Mouse (Mus musculus): Measurements from ENCODE around the gene St6galnac1. TPM values are rescaled to one million over a fixed set of nuclear protein-coding genes. Genes with fewer than 3 reads are reported as not detected.

The St6galnac1 gene
- polyA plus RNA-seq, 1 experiment from 2014 or later: not detected

DNA sequence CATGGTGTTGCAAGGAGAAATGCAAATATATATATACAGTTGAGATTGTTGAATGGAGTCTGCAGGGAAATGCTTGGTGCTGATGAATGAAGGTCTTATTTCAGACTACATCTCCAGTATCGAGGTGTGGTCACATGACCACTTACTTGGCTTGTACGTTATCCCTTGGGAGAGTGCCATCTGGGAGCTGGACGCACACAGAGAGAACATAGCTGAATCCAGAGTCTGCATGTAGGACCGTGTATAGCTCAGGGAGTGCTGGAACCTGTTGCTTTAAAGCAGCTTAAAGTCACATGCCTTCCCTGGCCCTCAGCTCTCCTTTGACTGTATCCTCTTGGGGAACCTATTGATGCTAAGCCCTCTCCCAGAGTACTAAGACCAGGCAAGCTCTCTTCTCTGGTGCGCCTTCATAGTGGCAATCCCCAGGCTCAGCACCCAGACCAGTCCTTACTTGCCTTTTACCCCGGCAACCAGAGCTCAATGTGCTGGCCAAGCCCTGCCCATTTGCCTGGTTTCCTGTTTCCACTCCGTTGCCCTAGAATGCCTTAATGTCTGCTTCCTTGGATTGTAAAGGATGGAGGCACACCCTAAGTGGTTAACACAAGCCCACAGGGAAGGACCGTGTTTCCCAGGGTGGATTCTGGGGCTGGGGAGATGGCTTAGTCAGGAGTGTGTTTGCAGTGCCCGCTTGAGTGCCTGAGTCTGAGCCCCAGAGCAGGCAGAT is 53.6 kb downstream of the St6galnac1 start:
- no peak overlapping the region for H3K4me2 ChIP-seq
- 0 out of 2 replicates have a peak, but pooled peaks cover 4% of the 10 kb centered on the region for H3K9me3 ChIP-seq (replicated peaks)
- peaks cover 9% of the 10 kb centered on the region; the same call in 1 of the 2 replicates for H3K27me3 ChIP-seq (replicated peaks)
- ATAC-seq: no peak
- H3K36me3 ChIP-seq: no peaks in the 10 kb centered on the region
- H3K9ac ChIP-seq: no peak overlapping the region
- no peak overlapping the region for H3K27ac ChIP-seq
- H3K4me3 ChIP-seq: no peak overlapping the region
- WGBS (ENCODE audit: insufficient replicate concordance): 56% methylated on average over 9 of the region's 9 CpGs
- H3K4me1 ChIP-seq: no peaks in the 10 kb centered on the region

DNA sequence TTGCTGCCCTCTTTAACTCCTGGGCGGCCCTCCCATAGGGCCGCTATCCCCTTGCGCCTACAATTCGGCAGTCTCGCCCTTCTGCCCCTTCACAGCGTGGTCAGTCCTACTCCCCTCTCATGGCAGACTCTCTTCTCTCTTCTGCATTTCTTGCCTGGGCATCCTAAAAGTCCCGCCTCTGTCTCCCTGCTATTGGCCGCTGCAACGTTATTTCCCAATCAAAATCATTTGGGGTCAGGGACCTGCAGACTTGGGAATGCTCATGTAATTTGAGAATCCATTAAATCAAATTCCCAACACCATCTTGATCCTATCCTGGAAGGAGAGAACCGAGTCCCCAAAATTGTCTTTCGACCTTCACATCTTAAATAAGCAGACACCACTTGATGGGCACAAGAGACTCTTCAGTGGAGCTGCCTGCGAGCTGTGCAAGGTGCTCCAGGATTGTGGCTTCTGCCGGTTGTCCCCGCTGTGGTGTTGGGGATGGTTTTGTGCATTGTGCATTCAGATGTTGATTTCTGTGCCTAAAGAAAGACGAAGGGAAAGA is 54.9 kb downstream of the St6galnac1 start:
- H3K27ac ChIP-seq: no peak overlapping the region
- H3K4me2 ChIP-seq: no peak overlapping the region
- no peak overlapping the region for H3K4me3 ChIP-seq
- no peak for ATAC-seq
- H3K9ac ChIP-seq: no peak overlapping the region
- 0 out of 2 replicates have a peak, but pooled peaks cover 4% of the 10 kb centered on the region for H3K9me3 ChIP-seq (replicated peaks)
- peaks cover 7% of the 10 kb centered on the region; the same call in 1 of the 2 replicates for H3K27me3 ChIP-seq (replicated peaks)
- no peaks in the 10 kb centered on the region for H3K36me3 ChIP-seq
- 72% methylated on average over 15 of the region's 15 CpGs for WGBS (ENCODE audit: insufficient replicate concordance)
- H3K4me1 ChIP-seq: no peaks in the 10 kb centered on the region

Other genes starting within 250 kb of the St6galnac1 start
- gene Sphk1, start 244.6 kb downstream of the St6galnac1 start, polyA plus RNA-seq (2016; fragmentation: Nextera tagmentation; extraction: Ambion mirVana): 26.9 and 28.0 TPM in 2 replicates
- 40.0 and 40.2 TPM in 2 replicates for gene Ube2o, start 194.1 kb downstream of the St6galnac1 start, polyA plus RNA-seq (2016; fragmentation: Nextera tagmentation; extraction: Ambion mirVana)
- not detected in 2 replicates for gene Aanat, start 189.1 kb downstream of the St6galnac1 start, polyA plus RNA-seq (2016; fragmentation: Nextera tagmentation; extraction: Ambion mirVana)
- gene Rhbdf2, start 148.5 kb downstream of the St6galnac1 start, polyA plus RNA-seq (2016; fragmentation: Nextera tagmentation; extraction: Ambion mirVana): 8.0 and 8.5 TPM in 2 replicates
- gene Prcd, start 122.0 kb downstream of the St6galnac1 start, polyA plus RNA-seq (2016; fragmentation: Nextera tagmentation; extraction: Ambion mirVana): 0.19 and 0.41 TPM in 2 replicates
- 0.83 and 1.2 TPM in 2 replicates for gene Cygb, start 121.2 kb downstream of the St6galnac1 start, polyA plus RNA-seq (2016; fragmentation: Nextera tagmentation; extraction: Ambion mirVana)
- 6.9 and 7.2 TPM in 2 replicates for gene Mxra7, start 52.5 kb upstream of the St6galnac1 start, polyA plus RNA-seq (2016; fragmentation: Nextera tagmentation; extraction: Ambion mirVana)
- gene Mettl23, start 67.8 kb upstream of the St6galnac1 start, polyA plus RNA-seq (2016; fragmentation: Nextera tagmentation; extraction: Ambion mirVana): 47.6 and 49.5 TPM in 2 replicates
- gene Jmjd6, start 67.9 kb upstream of the St6galnac1 start, polyA plus RNA-seq (2016; fragmentation: Nextera tagmentation; extraction: Ambion mirVana): 58.2 and 61.6 TPM in 2 replicates
- 13.6 and 15.0 TPM in 2 replicates for gene Mfsd11, start 76.9 kb upstream of the St6galnac1 start, polyA plus RNA-seq (2016; fragmentation: Nextera tagmentation; extraction: Ambion mirVana)
- 801 and 808 TPM in 2 replicates for gene Srsf2, start 77.6 kb upstream of the St6galnac1 start, polyA plus RNA-seq (2016; fragmentation: Nextera tagmentation; extraction: Ambion mirVana)
- not detected in 2 replicates for gene Mgat5b, start 143.4 kb upstream of the St6galnac1 start, polyA plus RNA-seq (2016; fragmentation: Nextera tagmentation; extraction: Ambion mirVana)

Measured in liver, embryonic 12.5 days (tissue).